Mouse (Mus musculus) CH12.LX (cell line): ENCODE measurements around the gene Pgf.

Experiments used
- CHD1 ChIP-seq: IDR thresholded peaks from 2 replicates; pipeline ENCODE4 v1.6.1; 2012; ENCODE audit warnings: low read depth, low read length, improper control_type of control experiment, inconsistent platforms
- CTCF ChIP-seq, 2 experiments: IDR thresholded peaks in 1 of 2; conservative IDR thresholded peaks in 1 of 2; 2 replicates each; pipeline ENCODE4 v1.5.1; 2011 to 2012; ENCODE audit warnings: low read depth in 2 of 2, low read length in 2 of 2, improper control_type of control experiment in 1 of 2, inconsistent platforms in 1 of 2, mild to moderate bottlenecking in 1 of 2, moderate library complexity in 1 of 2
- EP300 ChIP-seq: IDR thresholded peaks from 2 replicates; pipeline ENCODE4 v1.6.1; 2011; ENCODE audit warnings: low read length, improper control_type of control experiment
- ETS1 ChIP-seq: conservative IDR thresholded peaks from 2 replicates; pipeline ENCODE4 v1.6.1; 2012; ENCODE audit warnings: low read depth, mild to moderate bottlenecking, inconsistent platforms, low read length, improper control_type of control experiment, moderate library complexity
- KAT2A ChIP-seq: IDR thresholded peaks from 2 replicates; pipeline ENCODE4 v1.6.1; 2012; ENCODE audit warnings: low read length, improper control_type of control experiment, inconsistent platforms; ENCODE audit not compliant: insufficient replicate concordance
- MAFK ChIP-seq: IDR thresholded peaks from 2 replicates; pipeline ENCODE4 v1.6.1; 2011; ENCODE audit warnings: low read length, improper control_type of control experiment; ENCODE audit not compliant: insufficient replicate concordance
- MXI1 ChIP-seq: IDR thresholded peaks from 2 replicates; pipeline ENCODE4 v1.6.1; 2011; ENCODE audit warnings: mild to moderate bottlenecking, low read depth, low read length, improper control_type of control experiment
- NELFE ChIP-seq: IDR thresholded peaks from 2 replicates; pipeline ENCODE4 v1.6.1; 2011; ENCODE audit warnings: low read depth, low read length, improper control_type of control experiment
- POLR2A ChIP-seq: IDR thresholded peaks from 2 replicates; pipeline ENCODE4 v1.6.1; 2011; ENCODE audit warnings: low read depth, mild to moderate bottlenecking, improper control_type of control experiment, low read length
- RAD21 ChIP-seq: IDR thresholded peaks from 2 replicates; pipeline ENCODE4 v1.6.1; 2011; ENCODE audit warnings: low read depth, mild to moderate bottlenecking, low read length, improper control_type of control experiment, moderate library complexity
- TCF12 ChIP-seq: IDR thresholded peaks from 2 replicates; pipeline ENCODE4 v1.6.1; 2014; ENCODE audit warnings: low read depth, mild to moderate bottlenecking, inconsistent platforms, low read length, improper control_type of control experiment
- ZC3H11A ChIP-seq: IDR thresholded peaks from 2 replicates; pipeline ENCODE4 v1.6.1; 2012; ENCODE audit warnings: low read depth, mild to moderate bottlenecking, inconsistent platforms, low read length, improper control_type of control experiment
- ZMIZ1 ChIP-seq: IDR thresholded peaks from 2 replicates; pipeline ENCODE4 v1.6.1; 2012; ENCODE audit warnings: low read depth, mild to moderate bottlenecking, inconsistent platforms, low read length, improper control_type of control experiment
- ZNF384 ChIP-seq: IDR thresholded peaks from 2 replicates; pipeline ENCODE4 v1.6.1; 2012; ENCODE audit warnings: low read depth, low read length, improper control_type of control experiment, inconsistent platforms

DNA sequence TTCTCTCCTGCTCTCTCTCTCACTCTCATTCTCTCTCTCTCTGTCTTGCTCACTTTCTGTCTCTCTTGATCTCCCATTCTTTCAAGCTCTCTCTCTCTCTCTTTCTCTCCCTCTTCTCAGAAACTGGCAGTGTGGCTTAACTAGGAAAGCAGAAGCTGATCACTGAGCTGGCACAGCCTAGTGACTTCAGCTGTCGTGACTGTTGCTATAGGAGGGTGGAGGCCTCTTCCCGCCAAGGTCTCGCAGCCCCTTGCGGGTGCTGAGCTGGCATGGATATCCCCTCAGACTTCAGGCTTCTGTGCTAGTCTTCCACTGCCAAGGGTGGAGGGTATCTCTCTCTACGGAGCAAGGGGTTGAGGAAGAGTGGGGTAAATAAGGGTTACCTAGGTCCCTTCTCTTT lies 5.3 kb upstream of the Pgf start:
- TF ChIP-seq EP300: no peak
- TF ChIP-seq CTCF (conservative IDR thresholded peaks at IDR 0.05 in 1 of 2, IDR thresholded peaks at IDR 0.05 in 1 of 2; ENCODE audit: low read depth in 2 of 2, low read length in 2 of 2): no peak
- no peak for TF ChIP-seq CHD1
- TF ChIP-seq RAD21: no peak
- no peak for TF ChIP-seq ZMIZ1
- TF ChIP-seq POLR2A: no peak
- no peak for TF ChIP-seq ETS1
- TF ChIP-seq MAFK: no peak
- TF ChIP-seq TCF12: no peak
- TF ChIP-seq KAT2A: no peak
- no peak for TF ChIP-seq NELFE
- TF ChIP-seq ZC3H11A: no peak
- TF ChIP-seq ZNF384: no peak
- no peak for TF ChIP-seq MXI1
